Mouse (Mus musculus): ENCODE data around the gene Kiz. TPM values are rescaled to one million over a fixed set of nuclear protein-coding genes. Genes with fewer than 3 reads are reported as not detected.

The Kiz gene
- polyA plus RNA-seq, 1 experiment from 2014 or later: 30.2 TPM

Other genes starting within 250 kb of the Kiz start
- 40.4 and 43.5 TPM in 2 replicates for gene Xrn2, start 157.1 kb downstream of the Kiz start, polyA plus RNA-seq (2015; fragmentation: Nextera tagmentation; extraction: Ambion mirVana)
- not detected in 2 replicates for gene Nkx2-4, start 229.6 kb downstream of the Kiz start, polyA plus RNA-seq (2015; fragmentation: Nextera tagmentation; extraction: Ambion mirVana)